Mouse (Mus musculus): ENCODE data around the gene Chst4. TPM values are rescaled to one million over a fixed set of nuclear protein-coding genes. Genes with fewer than 3 reads are reported as not detected.

Chst4 gene
- polyA plus RNA-seq (2015; fragmentation: Nextera tagmentation; extraction: Ambion mirVana), result 1.1 TPM in 2 replicates

DNA sequence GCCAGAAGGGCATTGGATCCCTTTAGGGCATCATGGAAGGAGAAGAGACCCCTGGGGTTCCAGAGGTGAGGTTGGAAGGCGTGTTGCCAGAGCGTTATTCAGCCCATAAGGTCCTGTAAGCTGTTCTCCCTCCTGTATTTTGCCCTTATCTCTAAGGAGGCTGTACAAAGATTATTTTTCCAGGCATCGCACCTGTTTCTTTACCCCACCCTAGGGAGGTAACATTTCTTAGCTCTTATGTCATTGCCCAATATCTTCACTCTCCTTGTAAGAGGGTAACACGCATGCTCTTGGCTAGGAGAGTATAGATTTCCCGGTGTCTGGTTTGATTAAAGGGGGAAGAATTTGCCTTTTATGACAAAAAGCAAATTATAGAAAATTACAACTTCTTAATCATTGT lies at the start of gene Chst4:
Gene Chst4, minus strand, starts transcription at position 82 of the 400 bp plus-strand sequence.
- ATAC-seq (replicated peaks; ENCODE audit: insufficient number of reproducible peaks, insufficient read depth, low FRiP score, low read depth), result no peak
- WGBS, result 61% methylated on average over 5 of the region's 5 CpGs
- Histone ChIP-seq H3K4me3 (no peak within 1 kb of the TSS), H3K27me3 (no peaks in the 10 kb centered on the region), H3K4me2 (no peak within 1 kb of the TSS), H3K9me3 (replicated peaks) (no peaks in the 10 kb centered on the region), H3K9ac (no peak within 1 kb of the TSS), H3K36me3 (no peaks in the 10 kb centered on the region), H3K4me1 (replicated peaks) (0 out of 2 replicates have a peak, but pooled peaks cover 9% of the 10 kb centered on the region), H3K27ac (no peak within 1 kb of the TSS)

GRCm38 (mm10) chr8:110082416-110083105 lies 43.0 kb upstream of the Chst4 start:
- 72% methylated on average over 11 of the region's 11 CpGs for WGBS
- no peak for ATAC-seq (replicated peaks; ENCODE audit: insufficient number of reproducible peaks, insufficient read depth, low FRiP score, low read depth)
- H3K36me3 ChIP-seq, result peaks cover 19% of the 10 kb centered on the region

GRCm38 (mm10) chr8:110079282-110080221 lies 40.0 kb upstream of the Chst4 start, which contains the start of gene Zfp612:
Zfp612 (plus strand) TSS chr8:110079746.
- no peak; the same call in 1 of the 2 replicates for ATAC-seq (replicated peaks; ENCODE audit: insufficient number of reproducible peaks, insufficient read depth, low FRiP score, low read depth)
- peak within 1 kb of the TSS; percentile 78 for H3K4me3 ChIP-seq
- H3K27ac ChIP-seq, result no peak within 1 kb of the TSS
- 8% methylated on average over 54 of the region's 54 CpGs for WGBS
- H3K4me1 ChIP-seq (replicated peaks), result peaks cover 10% of the 10 kb centered on the region
- H3K36me3 ChIP-seq, result no peaks in the 10 kb centered on the region; the same call in 1 of the 2 replicates
- 0 out of 2 replicates have a peak, but pooled peaks cover 2% of the 10 kb centered on the region for H3K27me3 ChIP-seq
- H3K4me2 ChIP-seq, result peak within 1 kb of the TSS; percentile 93
- no peaks in the 10 kb centered on the region for H3K9me3 ChIP-seq (replicated peaks)
- H3K9ac ChIP-seq, result peak within 1 kb of the TSS; percentile 71

More at GRCm38 (mm10) chr8:110082416-110083105, 43.0 kb upstream of the Chst4 start:
- no peak overlapping the region for H3K4me2 ChIP-seq
- no peak overlapping the region for H3K4me3 ChIP-seq
- H3K9ac ChIP-seq, result no peak overlapping the region
- H3K27me3 ChIP-seq, result no peaks in the 10 kb centered on the region
- H3K9me3 ChIP-seq (replicated peaks), result no peaks in the 10 kb centered on the region
- H3K4me1 ChIP-seq (replicated peaks), result peaks cover 10% of the 10 kb centered on the region
- H3K27ac ChIP-seq, result no peak overlapping the region

DNA sequence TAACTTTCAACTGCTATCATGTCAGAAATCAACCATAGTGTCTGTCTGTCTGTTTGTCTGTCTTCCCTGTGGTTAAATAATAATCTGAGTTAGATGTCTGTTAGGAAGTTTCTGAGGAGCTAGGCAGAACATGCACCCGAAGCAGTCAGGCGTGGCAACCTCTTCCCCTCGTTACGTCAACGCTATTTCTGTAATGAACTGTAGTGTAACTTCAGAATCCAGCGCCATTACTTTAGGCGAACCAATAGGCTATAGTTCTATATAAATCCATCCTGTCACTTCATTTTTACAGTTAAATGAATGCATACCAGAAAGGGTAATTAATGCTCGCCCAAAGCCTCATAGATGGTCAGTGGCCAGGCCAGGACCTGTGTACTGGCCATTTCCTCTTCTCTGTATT lies 35.0 kb upstream of the Chst4 start:
- Histone ChIP-seq H3K9me3 (replicated peaks) (no peaks in the 10 kb centered on the region), H3K4me3 (no peak overlapping the region)
- 75% methylated on average over 8 of the region's 8 CpGs for WGBS

DNA sequence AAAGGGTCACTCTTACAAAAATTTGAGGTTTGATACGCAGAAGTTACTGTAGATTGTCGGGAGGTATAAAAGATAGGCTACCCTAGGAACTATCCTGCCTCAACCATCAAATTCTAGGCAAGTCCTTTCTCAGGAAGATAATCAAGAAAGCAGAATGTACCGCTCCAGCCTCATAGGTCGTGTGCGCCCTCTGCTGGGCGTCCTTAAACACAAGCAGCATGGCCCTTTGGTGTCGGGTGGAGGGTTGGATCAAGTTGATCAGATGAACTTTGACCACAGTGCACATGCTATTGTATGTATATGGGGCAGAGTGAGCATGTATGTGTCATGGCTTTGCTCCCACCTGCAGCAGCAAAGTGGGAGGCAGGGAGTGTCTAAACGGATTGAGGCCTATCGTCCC lies 32.1 kb upstream of the Chst4 start:
- Histone ChIP-seq H3K9ac (no peak overlapping the region), H3K4me3 (no peak overlapping the region), H3K4me2 (no peak overlapping the region), H3K36me3 (no peaks in the 10 kb centered on the region), H3K9me3 (replicated peaks) (no peaks in the 10 kb centered on the region), H3K4me1 (replicated peaks) (no peaks in the 10 kb centered on the region), H3K27me3 (0 out of 2 replicates have a peak, but pooled peaks cover 9% of the 10 kb centered on the region), H3K27ac (no peak overlapping the region)
- WGBS, result 13% methylated on average over 9 of the region's 9 CpGs
- ATAC-seq (replicated peaks; ENCODE audit: insufficient number of reproducible peaks, insufficient read depth, low FRiP score, low read depth), result no peak

More for the DNA sequence above, 35.0 kb upstream of the Chst4 start:
- H3K27me3 ChIP-seq, result 0 out of 2 replicates have a peak, but pooled peaks cover 9% of the 10 kb centered on the region
- ATAC-seq (replicated peaks; ENCODE audit: insufficient number of reproducible peaks, insufficient read depth, low FRiP score, low read depth), result no peak
- H3K36me3 ChIP-seq, result no peaks in the 10 kb centered on the region
- H3K4me2 ChIP-seq, result no peak overlapping the region
- H3K27ac ChIP-seq, result no peak overlapping the region
- no peak overlapping the region for H3K9ac ChIP-seq
- peaks cover 4% of the 10 kb centered on the region for H3K4me1 ChIP-seq (replicated peaks)

DNA sequence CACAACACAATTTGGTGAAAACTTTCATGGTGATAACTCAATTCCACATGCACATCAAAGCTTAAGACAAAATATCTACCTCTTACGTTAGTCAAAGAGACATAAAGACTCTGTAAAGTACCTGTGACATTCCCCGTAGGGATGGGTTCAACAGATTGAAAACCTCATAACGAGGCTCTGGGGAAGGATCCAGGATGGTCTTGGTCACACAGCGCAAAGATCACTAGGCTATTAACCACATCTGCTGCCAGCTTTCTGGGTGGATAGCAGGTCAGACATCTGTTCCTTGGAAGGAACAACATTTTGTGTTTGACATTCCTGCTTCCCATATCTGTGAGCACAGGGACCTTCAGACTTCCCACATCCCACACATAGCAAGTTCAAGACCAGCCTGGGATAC lies 30.2 kb upstream of the Chst4 start:
- Histone ChIP-seq H3K4me1 (replicated peaks) (no peaks in the 10 kb centered on the region), H3K4me2 (no peak overlapping the region), H3K4me3 (no peak overlapping the region), H3K9ac (no peak overlapping the region), H3K36me3 (no peaks in the 10 kb centered on the region), H3K27ac (no peak overlapping the region), H3K27me3 (0 out of 2 replicates have a peak, but pooled peaks cover 7% of the 10 kb centered on the region), H3K9me3 (replicated peaks) (no peaks in the 10 kb centered on the region)
- no peak for ATAC-seq (replicated peaks; ENCODE audit: insufficient number of reproducible peaks, insufficient read depth, low FRiP score, low read depth)
- WGBS, result 85% methylated on average over 4 of the region's 4 CpGs

DNA sequence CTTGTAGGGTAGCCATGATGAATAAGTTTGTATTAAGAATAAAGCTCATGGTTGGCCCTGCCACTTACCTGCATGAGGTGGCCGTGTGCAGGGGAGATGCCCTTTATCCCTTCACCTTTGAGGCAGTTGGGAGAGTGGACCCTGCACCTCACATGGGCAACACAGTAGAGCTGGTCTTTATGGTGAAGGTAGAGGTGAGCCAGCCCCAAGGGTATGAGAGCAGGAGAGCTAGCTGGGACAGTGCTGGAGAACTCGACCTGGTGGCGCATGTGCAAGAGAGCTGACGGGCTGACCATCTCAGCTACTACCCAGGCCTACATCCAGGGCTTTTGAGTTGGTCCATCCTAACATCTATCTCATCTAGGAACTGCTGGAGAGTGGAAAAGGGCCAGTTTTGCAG lies 26.1 kb upstream of the Chst4 start:
- H3K4me1 ChIP-seq (replicated peaks), result no peaks in the 10 kb centered on the region
- no peaks in the 10 kb centered on the region for H3K27me3 ChIP-seq
- no peak overlapping the region for H3K27ac ChIP-seq
- no peak overlapping the region for H3K4me2 ChIP-seq
- no peaks in the 10 kb centered on the region for H3K36me3 ChIP-seq
- H3K4me3 ChIP-seq, result no peak overlapping the region
- WGBS, result 86% methylated on average over 4 of the region's 4 CpGs
- ATAC-seq (replicated peaks; ENCODE audit: insufficient number of reproducible peaks, insufficient read depth, low FRiP score, low read depth), result no peak
- no peak overlapping the region for H3K9ac ChIP-seq
- no peaks in the 10 kb centered on the region for H3K9me3 ChIP-seq (replicated peaks)

- Histone ChIP-seq H3K9me3 (replicated peaks) (no peaks in the 10 kb centered on the region), H3K4me2 (no peak overlapping the region), H3K4me1 (replicated peaks) (no peaks in the 10 kb centered on the region), H3K9ac (no peak overlapping the region), H3K27me3 (no peaks in the 10 kb centered on the region), H3K36me3 (no peaks in the 10 kb centered on the region), H3K4me3 (no peak overlapping the region), H3K27ac (no peak overlapping the region)
- ATAC-seq (replicated peaks; ENCODE audit: insufficient number of reproducible peaks, insufficient read depth, low FRiP score, low read depth), result no peak
- 85% methylated on average over 18 of the region's 18 CpGs for WGBS
Observed at GRCm38 (mm10) chr8:110064606-110065365, 25.2 kb upstream of the Chst4 start.

DNA sequence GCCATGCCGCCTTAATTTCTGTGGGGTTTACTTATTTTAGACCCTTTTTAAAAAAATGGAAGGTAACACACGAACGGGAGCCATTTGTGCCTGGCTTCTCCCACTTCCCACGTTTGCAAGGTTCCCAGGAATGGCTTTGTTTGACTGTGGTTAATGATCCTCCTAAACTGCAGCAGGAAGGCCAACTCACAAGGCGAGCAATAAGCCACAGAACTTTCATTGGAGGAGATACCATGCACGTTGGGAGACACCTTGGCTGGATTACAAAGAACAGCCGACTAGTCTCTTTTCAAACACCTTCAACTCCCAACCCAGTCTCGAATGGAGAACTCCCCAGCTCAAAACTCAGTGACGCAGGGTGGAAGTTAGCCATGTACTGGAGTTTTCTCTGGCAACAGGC lies 24.6 kb upstream of the Chst4 start:
- 74% methylated on average over 9 of the region's 9 CpGs for WGBS

GRCm38 (mm10) chr8:110058207-110058606 lies 18.7 kb upstream of the Chst4 start:
- no peak overlapping the region for H3K27ac ChIP-seq
- H3K9ac ChIP-seq, result no peak overlapping the region
- ATAC-seq (replicated peaks; ENCODE audit: insufficient number of reproducible peaks, insufficient read depth, low FRiP score, low read depth), result no peak
- no peaks in the 10 kb centered on the region for H3K9me3 ChIP-seq (replicated peaks)
- no peaks in the 10 kb centered on the region for H3K4me1 ChIP-seq (replicated peaks)
- no peaks in the 10 kb centered on the region for H3K36me3 ChIP-seq
- WGBS, result 64% methylated on average over 8 of the region's 8 CpGs
- H3K4me3 ChIP-seq, result no peak overlapping the region
- H3K27me3 ChIP-seq, result no peaks in the 10 kb centered on the region
- H3K4me2 ChIP-seq, result no peak overlapping the region

More for the DNA sequence above, 24.6 kb upstream of the Chst4 start:
- H3K4me3 ChIP-seq, result no peak overlapping the region
- H3K27ac ChIP-seq, result no peak overlapping the region
- no peaks in the 10 kb centered on the region for H3K9me3 ChIP-seq (replicated peaks)
- H3K9ac ChIP-seq, result no peak overlapping the region
- ATAC-seq (replicated peaks; ENCODE audit: insufficient number of reproducible peaks, insufficient read depth, low FRiP score, low read depth), result no peak
- H3K4me2 ChIP-seq, result no peak overlapping the region
- H3K36me3 ChIP-seq, result no peaks in the 10 kb centered on the region
- H3K27me3 ChIP-seq, result no peaks in the 10 kb centered on the region
- no peaks in the 10 kb centered on the region for H3K4me1 ChIP-seq (replicated peaks)

GRCm38 (mm10) chr8:110051208-110051607 lies 11.7 kb upstream of the Chst4 start:
- H3K4me1 ChIP-seq (replicated peaks), result no peaks in the 10 kb centered on the region
- no peaks in the 10 kb centered on the region for H3K27me3 ChIP-seq
- H3K4me3 ChIP-seq, result no peak overlapping the region
- no peak for ATAC-seq (replicated peaks; ENCODE audit: insufficient number of reproducible peaks, insufficient read depth, low FRiP score, low read depth)
- no peak overlapping the region for H3K4me2 ChIP-seq
- H3K36me3 ChIP-seq, result no peaks in the 10 kb centered on the region
- H3K9ac ChIP-seq, result no peak overlapping the region
- no peak overlapping the region for H3K27ac ChIP-seq
- no peaks in the 10 kb centered on the region for H3K9me3 ChIP-seq (replicated peaks)
- WGBS, result 65% methylated on average over 6 of the region's 6 CpGs
